Mouse (Mus musculus) testis, adult 2 months (tissue): ENCODE data around the gene Gemin2.

ENCODE experiments used
- CTCF ChIP-seq: fragments of 200-500 bp; IDR thresholded peaks from 2 replicates; pipeline ENCODE4 v1.5.1; 2012; ENCODE audit warnings: low read depth, mild to moderate bottlenecking, inconsistent platforms, low read length, moderate library complexity; ENCODE audit not compliant: control insufficient read depth, insufficient read depth, insufficient replicate concordance
- POLR2A ChIP-seq: fragments of 200-500 bp; IDR thresholded peaks from 2 replicates; pipeline ENCODE4 v1.6.1; 2012; ENCODE audit warnings: low read depth, mild to moderate bottlenecking, inconsistent platforms, low read length, moderate library complexity; ENCODE audit not compliant: control insufficient read depth

DNA sequence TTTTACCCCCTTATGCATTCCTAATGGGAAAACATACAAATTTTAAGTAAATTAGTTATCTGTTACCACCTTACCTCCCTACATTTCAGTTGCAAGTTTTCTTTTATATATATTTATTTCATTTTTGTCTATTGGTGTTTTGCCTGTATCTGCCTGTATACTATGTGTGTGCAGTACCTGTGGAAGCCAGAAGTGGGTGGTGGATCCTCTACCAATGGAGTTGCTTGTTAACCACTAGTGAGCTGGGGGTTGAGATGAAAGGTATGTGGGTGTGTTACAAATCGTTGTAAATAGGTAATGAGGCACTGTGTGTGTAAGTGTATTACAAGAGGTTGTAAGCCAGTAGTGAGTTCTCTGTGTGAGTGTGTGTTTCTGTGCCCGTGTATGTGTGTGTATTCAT lies 2.7 kb upstream of the Gemin2 start:
- no peak for TF ChIP-seq CTCF
- no peak for TF ChIP-seq POLR2A
